Mouse (Mus musculus) cerebellum, adult 8-10 months (tissue): ENCODE measurements around the gene Cbarp.

Experiments used
- DNase-seq: peaks from one replicate; pipeline ENCODE4 v3.0.0; 2022

Gene Cbarp

GRCm38 (mm10) chr10:80120146-80120545 lies 20.5 kb downstream of the Cbarp start:
- no peak for DNase-seq

GRCm38 (mm10) chr10:80118552-80118951 lies 22.1 kb downstream of the Cbarp start:
- DNase-seq = no peak

GRCm38 (mm10) chr10:80117736-80118135 lies 22.9 kb downstream of the Cbarp start:
- no peak for DNase-seq

GRCm38 (mm10) chr10:80116927-80117691 lies 23.5 kb downstream of the Cbarp start:
- no peak for DNase-seq

GRCm38 (mm10) chr10:80116563-80116926 lies 24.1 kb downstream of the Cbarp start:
- peak; percentile 48 for DNase-seq

- DNase-seq = no peak
Measured at GRCm38 (mm10) chr10:80115944-80116335, 24.7 kb downstream of the Cbarp start.

GRCm38 (mm10) chr10:80115290-80115943 lies 25.2 kb downstream of the Cbarp start, which contains the start of gene Stk11:
Stk11 (plus strand) TSS chr10:80115803.
- DNase-seq = peak; percentile 98

GRCm38 (mm10) chr10:80114341-80115284 lies 26.0 kb downstream of the Cbarp start:
- DNase-seq = peak; percentile 92

GRCm38 (mm10) chr10:80107678-80108077 lies 33.0 kb downstream of the Cbarp start:
- DNase-seq = no peak

- DNase-seq = no peak
Measured at GRCm38 (mm10) chr10:80105926-80106325, 34.7 kb downstream of the Cbarp start.

- no peak for DNase-seq
Measured at GRCm38 (mm10) chr10:80105460-80105859, 35.2 kb downstream of the Cbarp start, which contains the start of gene Sbno2. Sbno2 (minus strand) TSS chr10:80105571.

GRCm38 (mm10) chr10:80104181-80104580 lies 36.5 kb downstream of the Cbarp start:
- DNase-seq = no peak

- DNase-seq = no peak
Measured at GRCm38 (mm10) chr10:80103032-80103431, 37.6 kb downstream of the Cbarp start.

- peak; percentile 84 for DNase-seq
Measured at GRCm38 (mm10) chr10:80102216-80102915, 38.3 kb downstream of the Cbarp start.

GRCm38 (mm10) chr10:80100982-80101381 lies 39.7 kb downstream of the Cbarp start:
- no peak for DNase-seq

GRCm38 (mm10) chr10:80098630-80099029 lies 42.0 kb downstream of the Cbarp start:
- DNase-seq = no peak

GRCm38 (mm10) chr10:80097275-80097674 lies 43.4 kb downstream of the Cbarp start:
- DNase-seq = no peak

- no peak for DNase-seq
Measured at GRCm38 (mm10) chr10:80095547-80095946, 45.1 kb downstream of the Cbarp start.

- DNase-seq = no peak
Measured at GRCm38 (mm10) chr10:80094684-80095083, 46.0 kb downstream of the Cbarp start.

- DNase-seq = no peak
Measured at GRCm38 (mm10) chr10:80094085-80094484, 46.5 kb downstream of the Cbarp start.

- no peak for DNase-seq
Measured at GRCm38 (mm10) chr10:80092690-80093089, 47.9 kb downstream of the Cbarp start.

- DNase-seq = no peak
Measured at GRCm38 (mm10) chr10:80091527-80091926, 49.1 kb downstream of the Cbarp start.

GRCm38 (mm10) chr10:80089146-80089545 lies 51.5 kb downstream of the Cbarp start:
- no peak for DNase-seq
